Mouse (Mus musculus) B cell, adult (primary cell): ENCODE data around the gene BC030867. TPM values are rescaled to one million over a fixed set of nuclear protein-coding genes. Genes with fewer than 3 reads are reported as not detected.

ENCODE experiments used
- total RNA-seq: library from RNA; stranded (reverse); gene quantifications from 4 replicates; pipeline ENCODE4 v1.2.4, GENCODE M21; 2023; ENCODE audit not compliant: inconsistent age

The BC030867 gene
- 0.51 to 2.6 TPM (median 1.4 TPM) in 4 replicates for total RNA-seq

GRCm38 (mm10) chr11:102248630-102249230 is at the start of gene BC030867:
Gene BC030867 (plus strand): TSS chr11:102248882.

GRCm38 (mm10) chr11:102230006-102230741 is 18.5 kb upstream of the BC030867 start, which contains the start of gene Hdac5:
Gene Hdac5 (minus strand): TSS chr11:102230166.

DNA sequence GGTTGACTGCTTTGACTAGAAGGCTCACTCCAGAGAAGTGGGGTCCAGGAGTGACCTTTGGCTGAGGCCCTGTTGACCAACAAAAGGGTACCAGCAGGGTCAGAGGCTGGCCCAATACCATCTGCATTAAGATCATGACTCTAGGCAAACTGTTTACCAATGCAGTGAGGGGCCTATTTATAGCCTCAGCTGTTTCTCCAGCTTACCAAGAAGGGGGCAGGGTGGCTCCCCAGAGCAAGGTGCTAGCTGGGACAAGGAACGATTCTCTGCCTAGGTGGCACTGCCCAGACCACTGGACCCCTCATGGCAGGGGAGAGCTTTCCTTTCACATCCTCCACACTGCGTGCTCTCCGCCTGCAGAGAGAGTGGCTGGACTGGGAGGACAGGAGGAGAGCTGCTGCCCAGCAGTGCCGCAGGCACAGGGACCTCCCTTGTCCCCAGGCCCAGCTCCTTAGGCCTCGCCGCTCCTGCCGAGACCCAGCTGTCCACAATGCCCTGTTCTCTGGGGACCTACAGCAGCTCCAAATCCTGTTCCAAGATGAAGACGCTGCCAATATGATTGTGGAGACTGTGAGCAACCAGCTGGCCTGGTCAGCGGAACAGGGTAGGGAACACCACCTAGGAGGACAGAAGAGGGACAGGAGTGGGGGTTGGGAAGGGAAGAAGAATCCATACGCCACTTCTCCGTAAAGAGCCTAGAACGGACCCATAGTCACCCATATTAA is 20.0 kb downstream of the BC030867 start, which contains the start of gene Asb16:
TSS of gene Asb16 (plus strand) at position 224 of the 725 bp plus-strand sequence.

GRCm38 (mm10) chr11:102284501-102285094 is 35.9 kb downstream of the BC030867 start, which contains the start of gene Tmub2:
Gene Tmub2 (plus strand): TSS chr11:102284931.

GRCm38 (mm10) chr11:102296491-102297472 is 48.1 kb downstream of the BC030867 start, which contains the start of gene Atxn7l3:
Gene Atxn7l3 (minus strand): TSS chr11:102296631.

Other genes starting within 250 kb of the BC030867 start
- gene Mpp3, start 220.4 kb upstream of the BC030867 start, total RNA-seq = not detected in 4 replicates
- gene Cd300lg, start 207.4 kb upstream of the BC030867 start, total RNA-seq = not detected in 4 replicates
- gene Mpp2, start 160.4 kb upstream of the BC030867 start, total RNA-seq = not detected in 4 replicates
- gene Ppy, start 147.6 kb upstream of the BC030867 start, total RNA-seq = not detected in 4 replicates
- not detected in 4 replicates for gene Pyy, start 141.1 kb upstream of the BC030867 start, total RNA-seq
- gene Nags, start 103.4 kb upstream of the BC030867 start, total RNA-seq = not detected in 4 replicates
- 6.8 to 13.3 TPM (median 10.4 TPM) in 4 replicates for gene Tmem101, start 92.5 kb upstream of the BC030867 start, total RNA-seq
- 50.5 to 63.1 TPM (median 55.9 TPM) in 4 replicates for gene Lsm12, start 63.6 kb upstream of the BC030867 start, total RNA-seq
- 37.1 to 44.6 TPM (median 41.9 TPM) in 4 replicates for gene G6pc3, start 59.3 kb upstream of the BC030867 start, total RNA-seq
- 121 to 153 TPM (median 136 TPM) in 4 replicates for gene Hdac5, start 18.7 kb upstream of the BC030867 start, total RNA-seq
- gene Asb16, start 19.9 kb downstream of the BC030867 start, total RNA-seq = not detected in 4 replicates
- 42.2 to 49.5 TPM (median 48.4 TPM) in 4 replicates for gene Tmub2, start 36.0 kb downstream of the BC030867 start, total RNA-seq
- 67.0 to 74.5 TPM (median 69.7 TPM) in 4 replicates for gene Atxn7l3, start 47.7 kb downstream of the BC030867 start, total RNA-seq
- 145 to 164 TPM (median 151 TPM) in 4 replicates for gene Ubtf, start 70.9 kb downstream of the BC030867 start, total RNA-seq
- 0.16 TPM in 1 of 4 replicates, not detected in the others for gene Slc4a1, start 117.3 kb downstream of the BC030867 start, total RNA-seq
- 1.7 to 3.5 TPM (median 1.8 TPM) in 4 replicates for gene Rundc3a, start 144.5 kb downstream of the BC030867 start, total RNA-seq
- 35.6 to 50.9 TPM (median 36.9 TPM) in 4 replicates for gene Slc25a39, start 159.1 kb downstream of the BC030867 start, total RNA-seq
- gene Grn, start 181.4 kb downstream of the BC030867 start, total RNA-seq = 75.4 to 80.2 TPM (median 77.1 TPM) in 4 replicates
- not detected in 4 replicates for gene Fam171a2, start 198.8 kb downstream of the BC030867 start, total RNA-seq
- 5.1 to 9.3 TPM (median 7.0 TPM) in 4 replicates for gene Itga2b, start 221.2 kb downstream of the BC030867 start, total RNA-seq